Mouse (Mus musculus) urinary bladder, postnatal 25 days (tissue): Measurements from ENCODE around the gene Cpm.

Experiments
- DNase-seq: peaks from one replicate; pipeline ENCODE4 v3.0.0; 2022; ENCODE audit warnings: low spot score

Gene Cpm

GRCm38 (mm10) chr10:117663056-117663864, 34.0 kb downstream of the Cpm start:
- DNase-seq, result peak; percentile 44

DNA sequence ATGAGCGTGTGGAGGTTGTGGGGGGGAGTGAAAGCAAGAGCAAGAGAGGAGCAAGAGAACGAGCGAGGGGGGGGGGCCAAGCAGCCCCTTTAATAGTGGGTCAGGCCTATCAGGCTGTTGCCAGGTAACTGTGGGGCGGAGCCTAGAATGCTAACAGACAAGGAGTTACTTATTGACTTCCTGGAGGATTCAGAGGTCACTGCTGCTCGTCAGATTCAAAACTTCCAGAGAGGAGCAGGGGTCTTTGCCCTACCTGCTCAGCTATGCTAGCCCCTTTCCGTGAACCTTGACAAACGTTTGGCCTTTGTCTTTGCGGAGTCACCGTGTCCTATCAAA, 34.5 kb downstream of the Cpm start:
- DNase-seq, result peak; percentile 40

DNA sequence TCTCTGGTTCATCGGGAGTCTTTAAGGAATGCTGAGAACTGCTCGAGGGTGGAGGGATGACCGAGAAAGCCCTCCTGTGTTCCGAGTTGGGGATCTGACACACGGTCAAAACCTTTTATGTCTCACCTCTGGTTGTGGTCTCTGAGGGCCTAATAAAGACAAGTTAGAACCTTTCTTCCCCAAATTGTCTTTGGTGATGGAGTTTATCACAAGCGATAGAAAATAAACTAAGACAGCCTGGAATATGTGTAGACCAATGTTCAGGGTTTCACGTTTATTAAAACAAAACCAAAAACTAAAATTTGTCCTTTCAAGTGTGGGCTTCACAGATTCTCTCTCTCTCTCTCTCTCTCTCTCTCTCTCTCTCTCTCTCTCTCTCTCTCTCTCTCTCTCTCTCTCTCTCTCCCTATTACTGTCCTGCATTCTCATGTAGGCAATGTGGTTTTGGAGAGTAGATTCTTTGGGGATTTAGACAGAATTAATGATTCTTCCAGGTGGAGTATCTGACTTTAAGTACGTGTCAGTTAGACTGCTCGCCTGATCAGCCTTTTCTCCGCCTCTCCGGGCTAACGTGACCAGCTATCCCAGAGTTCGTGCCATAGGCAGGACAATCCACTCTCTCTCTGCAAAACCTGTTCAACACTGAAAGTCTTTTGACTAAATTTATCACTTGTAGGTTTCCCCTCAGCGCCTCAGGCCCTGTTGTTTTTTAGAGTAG, 35.1 kb downstream of the Cpm start:
- no peak for DNase-seq

DNA sequence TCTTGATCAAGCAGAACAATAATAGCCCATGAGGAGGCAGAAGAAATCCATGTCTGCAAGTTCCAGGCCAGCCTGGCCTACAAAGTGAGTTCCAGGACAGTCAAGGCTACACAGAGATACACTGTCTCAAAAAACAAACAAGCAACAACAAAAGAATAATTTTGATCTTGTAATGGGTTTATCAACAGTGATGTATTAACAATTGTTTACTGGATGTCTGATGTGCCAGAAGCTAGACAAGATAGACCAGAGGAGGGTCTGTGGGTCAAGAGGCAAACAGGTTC, 35.6 kb downstream of the Cpm start:
- DNase-seq, result no peak

DNA sequence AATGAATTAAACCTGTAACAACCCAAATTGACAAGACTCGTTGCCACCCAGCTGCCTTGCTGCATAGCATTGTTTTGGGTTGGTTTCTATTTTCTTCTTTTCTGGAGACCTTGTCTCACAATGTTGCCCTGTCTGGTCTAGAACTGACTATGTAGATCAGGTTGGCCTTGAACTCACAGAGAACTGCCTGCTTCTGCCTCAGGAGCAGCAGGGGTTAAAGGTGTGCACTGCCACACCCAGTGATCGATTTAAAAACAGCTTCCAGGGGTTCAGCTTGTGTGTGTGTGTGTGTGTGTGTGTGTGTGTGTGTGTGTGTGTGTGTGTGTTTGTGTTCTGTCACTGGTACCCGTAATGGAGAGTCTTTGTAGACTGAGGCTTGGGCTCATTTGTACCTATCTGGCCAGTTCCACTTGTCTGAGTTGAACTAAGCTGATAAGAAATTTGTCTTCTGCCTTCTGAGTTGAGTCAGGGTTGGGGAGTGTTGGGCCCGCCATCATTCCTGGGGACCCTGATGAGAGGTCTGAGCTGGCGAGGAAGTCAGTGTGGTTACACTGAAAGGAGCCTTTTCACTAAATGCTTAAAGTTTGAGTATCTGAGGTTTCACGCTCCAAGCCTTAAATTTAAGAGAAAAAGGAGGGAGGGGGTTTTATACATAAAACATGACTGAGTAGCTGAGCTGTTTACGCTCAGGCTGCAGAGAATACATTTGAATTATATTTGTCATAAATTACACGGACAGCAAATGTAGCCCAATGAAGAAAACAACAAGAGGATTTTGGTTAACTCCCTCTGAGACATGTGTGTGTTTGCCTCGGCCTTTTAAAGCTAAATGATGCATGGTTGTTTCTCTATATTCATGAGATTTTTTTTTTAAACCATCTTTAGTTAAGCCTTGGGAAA, 36.3 kb downstream of the Cpm start:
- DNase-seq, result no peak

GRCm38 (mm10) chr10:117666361-117666760, 37.1 kb downstream of the Cpm start:
- DNase-seq, result no peak

DNA sequence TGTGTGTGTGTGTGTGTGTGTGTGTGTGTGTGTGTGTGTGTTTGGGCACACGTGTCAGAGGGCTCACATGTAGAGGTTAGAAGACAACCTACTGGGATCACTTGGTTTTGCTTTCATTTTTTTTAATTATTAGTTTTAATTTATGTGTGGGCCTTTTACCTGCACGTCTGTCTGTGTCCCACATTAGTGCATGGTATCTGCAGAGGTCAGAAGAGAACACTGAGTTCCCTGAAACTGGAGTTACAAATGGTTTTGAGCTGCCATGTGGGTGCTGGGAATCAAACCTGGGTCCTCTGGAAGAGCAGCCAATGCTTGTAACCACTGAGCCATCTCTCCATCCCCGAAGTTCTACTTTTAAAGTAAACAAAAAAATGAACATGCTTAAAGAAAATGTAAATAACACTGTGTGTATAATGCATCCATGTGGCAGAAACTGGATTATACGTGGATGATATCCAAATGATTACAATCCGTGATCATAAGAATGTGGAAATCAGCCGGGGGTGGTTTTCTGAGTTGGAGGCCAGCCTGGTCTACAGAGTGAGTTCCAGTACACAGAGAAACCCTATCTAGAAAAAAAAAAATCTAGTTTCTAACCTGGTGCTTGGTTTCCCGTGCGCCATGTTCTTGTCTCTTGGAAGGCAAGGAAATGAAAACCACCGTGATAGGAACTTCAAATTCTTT, 37.8 kb downstream of the Cpm start:
- DNase-seq, result no peak

DNA sequence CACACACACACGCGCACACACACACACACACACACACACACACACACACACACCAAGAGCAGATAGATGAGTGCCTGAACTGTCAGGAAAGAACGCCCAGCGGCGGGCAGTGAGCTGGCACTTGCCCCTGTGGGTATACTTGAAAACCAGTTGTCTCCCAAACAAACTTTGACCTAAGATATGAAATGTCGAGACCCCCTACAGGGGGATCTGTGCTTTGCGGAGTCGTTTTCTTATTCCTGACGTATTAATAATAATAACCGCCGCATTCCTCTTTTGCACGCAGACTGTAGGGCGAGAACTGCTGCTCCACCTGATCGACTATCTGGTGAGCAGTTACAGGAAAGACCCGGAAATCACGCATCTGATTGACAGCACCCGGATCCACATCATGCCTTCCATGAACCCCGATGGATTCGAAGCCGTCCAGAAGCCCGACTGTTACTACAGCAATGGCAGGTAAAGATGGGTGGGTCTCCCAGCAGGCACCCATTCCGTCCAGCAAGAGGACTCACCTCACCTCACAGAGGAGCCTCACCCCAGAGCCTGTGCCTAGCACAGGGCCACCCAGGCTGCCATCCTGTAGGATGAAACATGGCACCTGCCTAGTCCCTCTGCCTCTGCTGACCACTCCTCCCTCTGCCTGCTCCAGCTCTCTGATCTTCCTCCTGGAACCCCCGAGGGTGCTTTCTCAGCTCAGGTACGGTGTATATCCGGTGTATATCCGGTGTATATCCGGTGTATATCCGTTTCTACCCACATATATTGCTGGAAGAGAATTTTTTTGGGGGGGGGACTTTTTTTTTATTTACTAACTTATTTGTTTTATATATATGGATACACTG, 38.6 kb downstream of the Cpm start:
- no peak for DNase-seq

- no peak for DNase-seq
These were observed 39.4 kb downstream of the Cpm start for GRCm38 (mm10) chr10:117668546-117669300.

- DNase-seq, result no peak
These were observed 40.3 kb downstream of the Cpm start for GRCm38 (mm10) chr10:117669449-117670090.

GRCm38 (mm10) chr10:117670092-117670491, 40.8 kb downstream of the Cpm start:
- DNase-seq, result no peak

DNA sequence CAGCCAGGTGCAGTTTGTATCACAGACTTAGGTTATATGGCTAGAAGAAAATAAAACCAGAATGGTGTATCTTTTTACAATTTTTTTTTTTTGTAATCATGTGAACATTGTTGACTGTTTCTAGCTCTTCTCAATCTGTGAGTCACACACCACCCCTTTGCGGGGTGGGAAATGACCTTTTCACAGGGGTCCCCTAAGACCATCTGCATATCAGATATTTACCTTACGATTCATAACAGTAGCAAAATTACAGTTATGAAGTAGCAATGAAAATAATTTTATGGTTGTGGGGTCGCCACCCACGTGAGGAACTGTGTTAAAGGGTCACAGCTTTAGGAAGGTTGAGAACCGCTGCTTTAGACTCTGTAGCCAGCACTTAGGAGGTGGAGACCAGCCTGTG, 41.5 kb downstream of the Cpm start:
- DNase-seq, result no peak

GRCm38 (mm10) chr10:117671266-117671665, 42.0 kb downstream of the Cpm start:
- DNase-seq, result no peak

- no peak for DNase-seq
These were observed 42.8 kb downstream of the Cpm start for GRCm38 (mm10) chr10:117671930-117672666.

GRCm38 (mm10) chr10:117672693-117673092, 43.4 kb downstream of the Cpm start:
- no peak for DNase-seq

DNA sequence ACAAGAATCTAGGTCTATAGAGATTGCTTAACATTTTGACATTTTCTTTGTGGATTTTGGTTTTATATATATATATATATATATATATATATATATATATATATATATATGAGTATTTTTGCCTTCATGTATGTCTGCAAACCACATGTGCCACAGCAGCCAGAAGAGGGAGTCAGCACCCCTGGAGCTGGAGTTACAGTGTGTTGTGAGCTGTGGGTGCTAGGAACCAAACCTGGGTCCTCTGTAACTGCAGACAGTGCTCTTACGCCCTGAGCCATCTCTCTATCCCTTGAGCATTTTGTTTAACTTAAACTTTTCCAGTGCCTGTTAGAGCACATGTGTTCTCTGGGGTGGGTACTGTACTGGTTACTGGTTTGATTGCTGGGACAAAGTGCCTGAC, 44.6 kb downstream of the Cpm start:
- DNase-seq, result no peak

DNA sequence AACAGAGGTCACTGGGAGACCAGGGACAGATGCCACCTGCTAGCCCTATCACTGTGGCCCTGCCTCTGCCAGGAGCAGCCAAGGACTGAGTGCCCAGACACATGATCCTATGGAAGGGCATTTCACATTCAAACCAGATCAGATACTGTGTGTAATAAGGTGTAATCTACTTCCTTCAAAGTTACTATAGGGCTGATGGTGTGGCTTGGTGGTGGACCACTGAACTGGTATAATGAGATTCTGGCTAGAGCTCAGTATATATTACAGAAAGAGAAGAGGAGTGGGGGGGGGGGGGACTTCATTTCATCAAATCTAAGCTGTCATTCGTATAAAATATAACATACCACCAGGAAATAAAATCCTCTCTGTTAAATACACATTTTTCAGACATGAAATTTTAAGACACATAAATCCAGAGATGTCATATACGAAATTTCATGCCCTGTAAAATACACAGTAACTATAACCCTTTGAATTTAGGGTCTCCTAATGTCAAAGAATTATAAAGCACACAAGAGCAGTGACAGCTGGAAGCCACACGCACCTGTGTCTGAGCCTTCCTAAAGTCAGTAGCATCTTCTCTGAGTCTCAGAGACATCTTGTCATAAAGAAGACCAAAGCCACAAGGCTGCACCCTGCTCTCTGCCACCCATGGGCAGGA, 45.2 kb downstream of the Cpm start:
- no peak for DNase-seq

DNA sequence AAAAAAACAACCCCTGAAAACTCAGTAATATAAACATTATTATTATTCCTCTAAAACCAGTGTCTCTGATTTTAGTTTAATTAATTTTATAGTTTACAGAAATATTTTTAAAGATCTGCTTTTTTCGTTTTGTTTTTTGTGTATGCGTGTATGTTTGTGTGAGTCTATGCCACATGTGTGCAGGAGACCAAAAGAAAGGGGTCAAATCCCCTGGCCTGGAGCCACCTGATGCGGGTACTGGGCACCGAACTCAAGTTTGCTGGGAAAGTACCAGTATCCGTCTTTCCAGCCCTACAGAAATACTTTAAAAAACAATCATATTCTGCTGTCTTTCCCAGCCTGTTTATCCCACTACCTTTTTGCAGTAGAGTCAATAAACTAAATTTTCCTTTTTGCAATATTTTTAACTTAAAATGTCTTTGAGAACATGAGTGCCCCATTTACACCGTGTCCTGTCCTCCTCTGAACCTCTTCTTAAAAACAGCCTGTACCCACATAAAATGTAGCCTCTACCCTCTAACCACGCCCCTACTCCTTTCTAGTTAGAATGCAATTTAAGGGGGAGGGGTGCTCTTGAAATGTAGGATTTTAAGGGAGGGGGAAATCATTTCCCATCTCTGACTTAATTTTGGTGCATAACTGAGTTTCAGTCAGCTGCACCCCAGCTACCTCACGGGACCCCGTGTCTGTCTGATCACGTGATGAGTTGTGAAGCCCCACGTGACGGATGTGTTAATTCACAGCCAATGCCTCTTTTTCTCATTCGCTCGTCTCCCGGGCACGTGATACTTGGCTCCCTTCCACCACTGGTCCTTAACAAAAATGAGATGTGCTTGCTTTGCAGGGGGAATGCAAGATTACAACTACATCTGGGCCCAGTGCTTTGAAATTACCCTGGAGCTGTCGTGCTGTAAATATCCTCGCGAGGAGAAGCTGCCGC, 46.1 kb downstream of the Cpm start:
- DNase-seq, result no peak
